Mouse (Mus musculus) yolk sac, embryonic 10.5 days (tissue): ENCODE measurements around the gene Defb38.

Experiments
- DNase-seq: peaks from one replicate; pipeline ENCODE4 v3.0.0-alpha.2; 2017; ENCODE audit warnings: low spot score

Defb38 gene

DNA sequence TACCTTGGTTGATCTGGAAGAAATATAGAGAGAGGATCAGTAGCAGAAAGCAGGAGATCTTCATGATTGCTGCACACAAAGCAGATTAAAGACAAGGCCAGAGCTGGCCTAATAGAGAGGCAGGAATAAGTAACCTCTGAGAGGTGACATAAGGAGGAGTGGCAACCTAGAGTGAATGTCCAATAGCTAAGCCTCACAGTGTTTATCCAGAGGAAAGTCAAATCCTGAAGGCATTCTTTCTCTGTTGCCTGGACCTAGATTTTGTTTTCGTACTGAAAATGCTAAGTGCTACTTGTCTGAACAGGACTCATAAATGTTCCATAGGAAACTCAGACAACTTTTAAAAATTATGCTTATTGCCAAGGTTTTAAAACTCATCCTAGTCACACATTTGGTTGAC, at the start of gene Defb38:
Defb38 (minus strand) TSS at position 101 of the 400 bp plus-strand sequence.
- DNase-seq: no peak

DNA sequence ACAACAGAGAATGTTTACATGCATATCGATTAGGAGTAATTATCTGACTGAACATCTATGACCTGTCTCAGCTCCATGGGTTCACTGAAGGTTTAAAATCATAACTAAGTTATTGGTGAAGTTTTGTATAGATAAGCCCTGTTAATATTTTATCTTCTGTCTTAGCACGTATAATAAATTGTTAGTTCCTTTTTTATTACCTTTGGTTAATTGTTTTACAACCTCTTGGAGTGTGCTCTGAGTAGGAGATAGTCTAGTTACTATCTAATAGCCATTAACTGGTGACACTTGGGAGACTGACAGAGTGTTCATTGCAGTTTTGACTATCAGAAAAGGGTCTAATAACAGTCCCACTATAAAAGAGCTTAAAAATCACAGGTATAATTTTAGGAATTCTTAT, 39.6 kb upstream of the Defb38 start:
- no peak for DNase-seq

DNA sequence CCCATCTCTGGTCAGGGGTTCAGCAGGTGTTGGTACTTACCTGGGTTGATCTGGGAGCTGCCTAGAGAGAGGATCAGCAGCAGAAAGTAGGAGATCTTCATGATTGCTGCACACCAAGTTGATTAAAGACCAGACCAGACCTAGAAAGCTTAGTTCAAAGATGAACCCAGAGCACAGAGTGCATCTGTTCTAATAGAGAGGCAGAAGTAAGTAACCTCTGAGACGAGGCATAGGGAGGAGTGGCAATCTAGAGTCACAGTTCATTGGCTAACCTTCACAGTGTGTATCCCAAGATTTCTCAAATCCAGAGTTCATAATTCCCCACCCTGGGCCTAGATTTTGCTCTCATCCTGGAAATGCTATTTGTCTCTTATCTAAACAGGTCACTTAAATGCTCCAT, 38.3 kb upstream of the Defb38 start, which contains the start of gene Defb39:
Defb39 (minus strand) TSS at position 101 of the 400 bp plus-strand sequence.
- DNase-seq: no peak

GRCm38 (mm10) chr8:19062891-19063290, 36.5 kb upstream of the Defb38 start:
- no peak for DNase-seq

DNA sequence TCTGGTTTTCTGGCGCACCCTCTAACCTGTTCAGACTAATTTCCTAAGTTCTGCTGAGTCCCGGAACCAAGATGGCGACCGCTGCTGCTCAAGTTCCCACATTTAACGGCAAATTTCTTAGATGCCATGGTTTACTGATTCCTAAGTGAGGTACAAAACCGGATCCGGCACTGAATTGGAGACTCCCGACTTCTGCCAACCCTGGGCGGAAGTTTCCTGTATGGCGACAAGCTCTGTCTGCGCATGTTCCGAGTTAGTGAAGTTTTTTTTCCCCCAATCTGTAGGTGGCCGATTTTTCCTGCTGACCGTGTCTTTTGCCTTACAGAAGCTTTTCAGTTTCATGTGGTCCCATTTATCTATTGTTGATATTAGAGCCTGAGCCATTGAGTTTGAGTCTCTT, 18.9 kb upstream of the Defb38 start:
- DNase-seq: no peak
